Mouse (Mus musculus): ENCODE measurements at regions not wholly inside any gene's neighbourhood (a gene's known extent, or its start where the extent isn't known, plus 50 kb on each side); places are given as distances from the start of the nearest gene placed in this dataset.

DNA sequence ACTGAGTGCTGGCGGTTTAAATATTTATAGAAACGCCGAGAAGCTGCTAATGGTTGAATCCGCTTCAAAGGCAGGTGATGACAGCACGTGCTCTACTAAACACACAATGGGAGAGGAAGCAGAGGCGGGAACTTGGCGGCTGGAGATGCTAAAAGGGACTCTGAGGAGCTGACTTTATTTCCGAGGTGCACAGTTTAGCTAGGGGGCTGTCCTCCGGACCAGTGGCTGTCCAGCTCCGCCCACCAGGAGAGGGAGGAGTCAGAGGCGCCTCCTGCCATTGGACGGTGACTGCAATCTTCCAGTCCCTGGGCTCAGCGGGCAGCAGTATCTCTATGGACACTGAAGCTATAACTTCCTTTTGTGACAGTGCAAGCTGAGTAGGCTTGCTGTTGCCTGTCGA is 400.4 kb downstream of the Ajap1 start:
- ATAC-seq (ENCODE audit: insufficient read depth): peak; percentile 81
- TF ChIP-seq CTCF (IDR thresholded peaks at IDR 0.05; ENCODE audit: low read depth): no peak

DNA sequence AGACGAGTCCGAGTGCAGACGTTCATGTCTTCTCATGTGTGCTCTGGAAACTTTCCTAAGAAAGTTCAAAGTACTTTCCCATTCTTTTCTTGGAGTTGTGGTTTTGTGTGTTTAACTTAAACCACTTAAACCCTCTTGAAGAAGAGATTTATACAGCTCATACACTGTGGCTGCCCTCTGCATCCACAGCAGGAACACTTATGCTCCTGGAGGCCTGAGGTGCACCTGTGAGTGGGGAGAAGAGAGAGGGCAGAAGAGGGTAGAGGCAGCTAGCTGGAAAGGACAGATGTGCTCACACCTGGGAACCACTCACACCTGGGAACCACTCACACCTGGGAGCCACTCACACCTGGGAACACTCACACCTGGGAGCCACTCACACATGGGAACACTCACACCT is 408.0 kb downstream of the Ajap1 start:
- TF ChIP-seq CTCF (IDR thresholded peaks at IDR 0.05; ENCODE audit: low read depth): no peak
- Histone ChIP-seq H3K4me2 (no peak overlapping the region), H3K36me3 (ENCODE audit: insufficient read depth) (no peaks in the 10 kb centered on the region), H3K9me3 (ENCODE audit: low read depth, low read length) (no peaks in the 10 kb centered on the region), H3K4me3 (ENCODE audit: low read depth, low read length) (no peak overlapping the region), H3K27me3 (ENCODE audit: insufficient read depth, low read length) (no peaks in the 10 kb centered on the region), H3K4me1 (ENCODE audit: insufficient read depth) (no peaks in the 10 kb centered on the region), H3K9ac (no peak overlapping the region), H3K27ac (ENCODE audit: low read depth) (no peak overlapping the region)
- WGBS: 55% methylated on average over 3 of the region's 3 CpGs
- DNase-seq: no peak
- ATAC-seq (ENCODE audit: insufficient read depth): peak; percentile 56; the same call in 1 of the 2 replicates

More for the DNA sequence above, 400.4 kb downstream of the Ajap1 start:
- no peak overlapping the region for H3K4me2 ChIP-seq
- H3K9ac ChIP-seq: no peak overlapping the region
- no peak overlapping the region for H3K27ac ChIP-seq (ENCODE audit: low read depth)
- no peak overlapping the region for H3K4me3 ChIP-seq (ENCODE audit: low read depth, low read length)
- DNase-seq: peak; percentile 34
- no peaks in the 10 kb centered on the region for H3K27me3 ChIP-seq (ENCODE audit: insufficient read depth, low read length)
- H3K9me3 ChIP-seq (ENCODE audit: low read depth, low read length): no peaks in the 10 kb centered on the region
- 19% methylated on average over 14 of the region's 14 CpGs for WGBS
- H3K4me1 ChIP-seq (ENCODE audit: insufficient read depth): no peaks in the 10 kb centered on the region
- H3K36me3 ChIP-seq (ENCODE audit: insufficient read depth): no peaks in the 10 kb centered on the region

DNA sequence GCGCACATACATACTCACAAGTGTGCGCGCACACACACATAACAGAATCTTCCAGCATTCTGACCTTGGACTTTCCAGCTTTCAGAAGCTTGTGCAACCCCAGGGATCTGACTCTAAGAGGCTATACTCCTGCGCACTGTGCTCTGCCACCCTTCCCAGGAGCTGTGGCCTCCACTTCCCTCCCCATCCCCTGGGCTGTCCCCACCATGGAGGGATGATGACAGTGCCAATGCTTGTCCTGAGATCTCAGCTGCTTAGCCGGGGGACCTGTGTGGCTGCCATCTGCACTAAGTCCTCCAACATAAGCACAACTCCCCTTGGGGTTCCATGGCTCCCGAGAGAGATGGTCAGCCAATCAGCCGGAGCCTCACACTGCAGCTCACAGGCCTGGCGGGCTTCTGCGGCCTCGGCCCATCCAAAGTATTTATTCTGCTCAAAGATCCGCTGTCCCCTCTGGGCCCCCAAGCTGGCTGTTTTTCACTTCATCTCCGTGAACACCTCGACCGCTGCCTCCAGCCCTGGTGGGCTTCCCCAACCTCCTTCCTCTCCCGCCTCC is 412.3 kb downstream of the Ajap1 start:
- Histone ChIP-seq H3K27ac (ENCODE audit: low read depth) (no peak overlapping the region), H3K4me2 (no peak overlapping the region), H3K36me3 (ENCODE audit: insufficient read depth) (no peaks in the 10 kb centered on the region), H3K9me3 (ENCODE audit: low read depth, low read length) (no peaks in the 10 kb centered on the region), H3K4me3 (ENCODE audit: low read depth, low read length) (no peak overlapping the region), H3K27me3 (ENCODE audit: insufficient read depth, low read length) (no peaks in the 10 kb centered on the region), H3K4me1 (ENCODE audit: insufficient read depth) (no peaks in the 10 kb centered on the region), H3K9ac (no peak overlapping the region)
- no peak for ATAC-seq (ENCODE audit: insufficient read depth)
- peak; percentile 7 for DNase-seq
- WGBS: 41% methylated on average over 15 of the region's 15 CpGs
- no peak for TF ChIP-seq CTCF (IDR thresholded peaks at IDR 0.05; ENCODE audit: low read depth)

DNA sequence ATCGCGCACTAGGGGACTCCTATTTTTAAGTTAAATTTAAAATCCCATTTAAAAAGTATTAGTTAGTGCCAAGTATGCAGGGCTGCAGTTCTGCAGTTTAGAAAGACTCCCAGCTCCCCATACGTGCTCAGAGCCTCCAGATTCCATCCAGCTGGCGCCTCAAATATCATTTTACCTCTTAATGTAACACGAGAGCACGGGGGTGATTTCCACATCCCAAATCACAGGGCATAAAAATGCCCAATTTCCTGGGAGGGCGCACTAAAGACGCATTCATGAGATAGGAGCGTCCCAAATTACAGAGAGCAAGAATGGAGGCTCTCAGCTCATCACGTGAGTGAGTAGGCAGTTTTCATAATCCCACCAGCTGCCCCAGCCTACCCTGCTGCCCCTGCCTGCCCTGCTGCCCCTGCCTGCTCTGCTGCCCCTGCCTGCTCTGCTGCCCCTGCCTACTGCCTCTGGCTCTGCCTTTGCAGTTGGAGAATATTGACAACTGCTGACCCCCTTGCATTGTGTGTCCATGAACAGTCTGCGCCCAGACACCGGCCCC is 414.1 kb downstream of the Ajap1 start:
- Histone ChIP-seq H3K9me3 (ENCODE audit: low read depth, low read length) (no peaks in the 10 kb centered on the region), H3K27ac (ENCODE audit: low read depth) (no peak overlapping the region), H3K4me3 (ENCODE audit: low read depth, low read length) (no peak overlapping the region), H3K4me2 (no peak overlapping the region), H3K9ac (no peak overlapping the region), H3K27me3 (ENCODE audit: insufficient read depth, low read length) (no peaks in the 10 kb centered on the region), H3K36me3 (ENCODE audit: insufficient read depth) (no peaks in the 10 kb centered on the region), H3K4me1 (ENCODE audit: insufficient read depth) (no peaks in the 10 kb centered on the region)
- DNase-seq: no peak
- 79% methylated on average over 12 of the region's 12 CpGs for WGBS
- ATAC-seq (ENCODE audit: insufficient read depth): no peak
- TF ChIP-seq CTCF (IDR thresholded peaks at IDR 0.05; ENCODE audit: low read depth): no peak

DNA sequence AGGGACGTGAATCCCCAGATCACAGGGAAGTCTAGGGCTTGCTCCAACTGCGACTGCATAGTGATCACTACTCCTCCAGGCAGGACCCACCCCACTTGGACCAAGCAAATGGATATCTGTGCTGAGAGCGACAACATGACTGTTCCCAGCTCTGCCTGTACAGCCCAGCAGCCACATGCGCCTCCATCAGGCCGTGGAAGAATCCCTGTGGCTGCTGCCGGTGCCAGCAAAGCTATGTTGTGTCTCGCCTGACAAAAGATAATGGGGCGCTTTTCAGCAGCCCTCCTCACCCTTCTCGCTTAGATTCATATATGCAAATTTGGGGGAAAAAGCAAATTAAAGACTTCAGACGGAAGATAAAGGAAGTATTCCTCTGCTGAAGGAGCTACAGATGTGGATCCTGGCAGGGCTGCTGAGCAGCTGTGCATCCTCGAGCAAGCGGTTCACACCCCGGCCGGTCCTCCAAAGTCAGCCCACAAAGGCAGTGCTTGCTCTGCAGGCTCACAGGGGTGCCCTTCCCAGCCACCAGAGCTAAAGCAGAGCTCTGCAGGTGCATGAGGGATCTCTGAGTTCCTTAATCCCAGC is 418.5 kb downstream of the Ajap1 start:
- DNase-seq (no peak), ATAC-seq (ENCODE audit: insufficient read depth) (0 out of 2 replicates have a peak, but pooled peaks have one; percentile 65)
- Histone ChIP-seq H3K9me3 (ENCODE audit: low read depth, low read length) (no peaks in the 10 kb centered on the region), H3K27me3 (ENCODE audit: insufficient read depth, low read length) (no peaks in the 10 kb centered on the region), H3K36me3 (ENCODE audit: insufficient read depth) (no peaks in the 10 kb centered on the region), H3K4me2 (no peak overlapping the region), H3K4me3 (ENCODE audit: low read depth, low read length) (no peak overlapping the region), H3K4me1 (ENCODE audit: insufficient read depth) (no peaks in the 10 kb centered on the region), H3K9ac (no peak overlapping the region), H3K27ac (ENCODE audit: low read depth) (no peak overlapping the region)
- WGBS: 45% methylated on average over 14 of the region's 14 CpGs
- TF ChIP-seq CTCF (IDR thresholded peaks at IDR 0.05; ENCODE audit: low read depth): no peak

DNA sequence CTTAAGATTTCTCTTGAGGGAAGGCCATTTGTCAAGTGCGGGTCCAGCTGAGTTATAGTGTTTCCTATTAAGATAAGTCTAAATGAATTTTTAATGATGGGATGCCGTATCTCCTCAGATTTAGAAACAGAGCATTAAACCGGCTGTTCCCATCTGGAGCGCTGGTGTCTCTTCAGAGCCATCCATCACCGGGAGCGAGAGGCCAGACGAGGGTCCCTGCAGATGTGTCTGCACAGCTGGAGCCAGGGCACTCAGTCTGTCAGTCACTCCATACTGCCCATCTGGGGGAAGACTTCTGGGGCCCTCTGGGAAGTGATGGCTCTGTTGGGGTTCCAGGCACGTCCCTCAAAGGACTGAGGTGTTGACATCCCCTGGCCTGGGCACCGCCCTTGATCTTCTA is 419.2 kb downstream of the Ajap1 start:
- no peak for TF ChIP-seq CTCF (IDR thresholded peaks at IDR 0.05; ENCODE audit: low read depth)
- ATAC-seq (ENCODE audit: insufficient read depth) (peak; percentile 87; the same call in 1 of the 2 replicates), DNase-seq (peak; percentile 57)
- Histone ChIP-seq H3K27ac (ENCODE audit: low read depth) (no peak overlapping the region), H3K27me3 (ENCODE audit: insufficient read depth, low read length) (no peaks in the 10 kb centered on the region), H3K4me2 (no peak overlapping the region), H3K9ac (no peak overlapping the region), H3K9me3 (ENCODE audit: low read depth, low read length) (no peaks in the 10 kb centered on the region), H3K4me1 (ENCODE audit: insufficient read depth) (no peaks in the 10 kb centered on the region), H3K4me3 (ENCODE audit: low read depth, low read length) (no peak overlapping the region), H3K36me3 (ENCODE audit: insufficient read depth) (no peaks in the 10 kb centered on the region)
- WGBS: 31% methylated on average over 9 of the region's 9 CpGs

DNA sequence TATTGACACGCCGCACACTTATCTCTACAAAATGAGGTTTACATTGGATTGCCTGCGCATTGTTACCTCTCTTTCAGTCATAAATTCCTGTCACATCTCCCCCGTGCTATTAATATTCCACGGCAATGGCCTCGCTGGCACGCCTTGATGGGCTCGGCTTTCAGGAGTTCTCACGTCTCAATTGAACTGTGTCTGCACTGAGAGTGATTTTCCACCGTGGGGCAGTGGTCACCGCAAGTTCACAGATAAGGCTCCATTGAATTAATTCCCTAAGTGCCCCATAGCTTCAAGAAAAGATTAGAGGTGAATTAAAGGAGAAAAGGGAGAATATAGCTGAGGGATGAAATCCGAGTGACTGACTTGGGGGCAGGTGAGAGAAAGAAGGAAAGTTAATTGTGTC is 424.5 kb downstream of the Ajap1 start:
- no peak overlapping the region for H3K27ac ChIP-seq (ENCODE audit: low read depth)
- H3K9me3 ChIP-seq (ENCODE audit: low read depth, low read length): no peaks in the 10 kb centered on the region; the same call in 1 of the 2 replicates
- H3K9ac ChIP-seq: no peak overlapping the region
- ATAC-seq (ENCODE audit: insufficient read depth) (no peak), DNase-seq (no peak)
- WGBS: 74% methylated on average over 12 of the region's 12 CpGs
- H3K4me3 ChIP-seq (ENCODE audit: low read depth, low read length): no peak overlapping the region
- H3K4me1 ChIP-seq (ENCODE audit: insufficient read depth): no peaks in the 10 kb centered on the region
- no peak for TF ChIP-seq CTCF (IDR thresholded peaks at IDR 0.05; ENCODE audit: low read depth)
- H3K36me3 ChIP-seq (ENCODE audit: insufficient read depth): no peaks in the 10 kb centered on the region
- H3K27me3 ChIP-seq (ENCODE audit: insufficient read depth, low read length): no peaks in the 10 kb centered on the region
- no peak overlapping the region for H3K4me2 ChIP-seq
